Mouse (Mus musculus) olfactory bulb, adult 2 months (tissue): ENCODE measurements around the gene Samd13.

Experiments used
- CTCF ChIP-seq: fragments of 200-500 bp; IDR thresholded peaks from 2 replicates; pipeline ENCODE4 v1.5.1; 2012; ENCODE audit warnings: low read depth, mild to moderate bottlenecking, low read length, moderate library complexity; ENCODE audit not compliant: insufficient read depth
- POLR2A ChIP-seq: fragments of 200-500 bp; IDR thresholded peaks from 2 replicates; pipeline ENCODE4 v1.6.1; 2012; ENCODE audit warnings: mild to moderate bottlenecking, low read depth, low read length, moderate library complexity; ENCODE audit not compliant: insufficient read depth

DNA sequence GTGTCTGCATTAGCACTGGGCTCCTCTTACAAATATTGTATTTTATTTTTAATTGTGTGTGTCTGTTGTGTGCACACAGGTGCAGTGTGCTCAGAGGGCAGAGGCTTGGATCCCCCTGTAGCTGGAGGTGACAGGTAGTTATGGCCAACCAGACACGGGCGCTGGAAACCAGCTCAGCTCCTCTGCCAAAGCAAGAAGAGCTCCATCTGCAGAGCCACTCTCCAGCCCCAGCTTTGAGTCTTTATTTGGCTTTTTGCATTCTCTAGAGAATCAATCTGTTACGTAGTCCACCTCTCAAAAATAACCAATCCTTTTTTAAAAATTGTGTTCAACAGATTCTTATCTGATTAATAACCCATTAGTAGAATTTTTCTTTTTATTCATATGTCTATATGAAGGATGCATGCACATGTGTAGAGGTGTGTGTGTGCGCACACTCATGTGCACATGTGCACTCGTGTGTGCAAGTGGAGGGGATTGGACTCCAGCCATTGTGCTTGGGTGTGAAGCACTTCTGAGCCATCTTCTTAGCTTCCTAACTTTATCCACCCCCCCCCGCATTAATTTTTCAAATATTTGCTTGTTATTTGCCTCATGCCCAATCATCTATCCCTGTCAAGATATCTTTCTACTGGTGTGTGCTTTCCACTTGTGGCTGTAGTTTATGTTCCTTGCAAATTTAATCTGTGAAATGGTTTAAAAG, 86.0 kb downstream of the Samd13 start:
- TF ChIP-seq CTCF (no peak), POLR2A (no peak)
